Mouse (Mus musculus) CD4-positive helper T cell, adult 2 months (primary cell): ENCODE results near the gene Lum.

Source experiments
- DNase-seq: peaks from one replicate; pipeline ENCODE4 v3.0.0-alpha.2; 2012; ENCODE audit warnings: low read depth, missing footprints, low spot score

Lum gene

GRCm38 (mm10) chr10:97564957-97565856 lies at the start of gene Lum:
TSS of gene Lum (plus strand) at chr10:97565128.
- no peak for DNase-seq

GRCm38 (mm10) chr10:97523366-97523765 lies 41.6 kb upstream of the Lum start:
- no peak for DNase-seq

GRCm38 (mm10) chr10:97535697-97536096 lies 29.2 kb upstream of the Lum start:
- DNase-seq, result no peak

GRCm38 (mm10) chr10:97536921-97537320 lies 28.0 kb upstream of the Lum start:
- no peak for DNase-seq

GRCm38 (mm10) chr10:97538202-97538601 lies 26.7 kb upstream of the Lum start:
- no peak for DNase-seq

- no peak for DNase-seq
Observed at GRCm38 (mm10) chr10:97547740-97548139, 17.2 kb upstream of the Lum start.

- no peak for DNase-seq
Observed at GRCm38 (mm10) chr10:97567489-97568135, 2.7 kb downstream of the Lum start.

GRCm38 (mm10) chr10:97582543-97583231 lies 17.8 kb downstream of the Lum start:
- no peak for DNase-seq

GRCm38 (mm10) chr10:97584176-97584575 lies 19.2 kb downstream of the Lum start:
- DNase-seq, result no peak

GRCm38 (mm10) chr10:97587159-97587558 lies 22.2 kb downstream of the Lum start:
- DNase-seq, result no peak

- no peak for DNase-seq
Observed at GRCm38 (mm10) chr10:97589574-97589973, 24.6 kb downstream of the Lum start.

- DNase-seq, result no peak
Observed at GRCm38 (mm10) chr10:97591036-97591435, 26.1 kb downstream of the Lum start.

GRCm38 (mm10) chr10:97591685-97592084 lies 26.8 kb downstream of the Lum start:
- DNase-seq, result no peak

GRCm38 (mm10) chr10:97595680-97596079 lies 30.8 kb downstream of the Lum start:
- no peak for DNase-seq

- DNase-seq, result no peak
Observed at GRCm38 (mm10) chr10:97601744-97602143, 36.8 kb downstream of the Lum start.

- no peak for DNase-seq
Observed at GRCm38 (mm10) chr10:97603256-97603655, 38.3 kb downstream of the Lum start.

GRCm38 (mm10) chr10:97606579-97606978 lies 41.7 kb downstream of the Lum start, which contains the start of gene Kera:
TSS of gene Kera (plus strand) at chr10:97606879.
- DNase-seq, result no peak
